Mouse (Mus musculus) brain, adult 2 months (tissue): ENCODE measurements around the gene Ffar4.

Source experiments
- DNase-seq: peaks from one replicate; pipeline ENCODE4 v3.0.0; 2011; ENCODE audit warnings: low read depth, low spot score

Gene Ffar4

GRCm38 (mm10) chr19:38096858-38097758 lies at the start of gene Ffar4:
Gene Ffar4 (plus strand): TSS chr19:38097071.
- DNase-seq, result peak; percentile 2

GRCm38 (mm10) chr19:38049686-38050085 lies 47.2 kb upstream of the Ffar4 start:
- DNase-seq, result no peak

- peak; percentile 77 for DNase-seq
These were observed 43.4 kb upstream of the Ffar4 start for GRCm38 (mm10) chr19:38053227-38054041.

GRCm38 (mm10) chr19:38054149-38054719 lies 42.6 kb upstream of the Ffar4 start:
- DNase-seq, result no peak

- DNase-seq, result peak; percentile 99
These were observed 42.1 kb upstream of the Ffar4 start, which contains the start of gene Cep55 for GRCm38 (mm10) chr19:38054720-38055192. Gene Cep55 (plus strand): TSS chr19:38055011.

GRCm38 (mm10) chr19:38055798-38056197 lies 41.1 kb upstream of the Ffar4 start:
- DNase-seq, result no peak

GRCm38 (mm10) chr19:38056276-38056675 lies 40.6 kb upstream of the Ffar4 start:
- no peak for DNase-seq

- no peak for DNase-seq
These were observed 39.9 kb upstream of the Ffar4 start for GRCm38 (mm10) chr19:38056931-38057330.

GRCm38 (mm10) chr19:38063201-38063600 lies 33.7 kb upstream of the Ffar4 start:
- DNase-seq, result no peak

GRCm38 (mm10) chr19:38064051-38064450 lies 32.8 kb upstream of the Ffar4 start:
- no peak for DNase-seq

- no peak for DNase-seq
These were observed 23.6 kb upstream of the Ffar4 start for GRCm38 (mm10) chr19:38073226-38073625.

GRCm38 (mm10) chr19:38075051-38075450 lies 21.8 kb upstream of the Ffar4 start:
- no peak for DNase-seq

GRCm38 (mm10) chr19:38076251-38076650 lies 20.6 kb upstream of the Ffar4 start:
- peak; percentile 14 for DNase-seq

- DNase-seq, result peak; percentile 11
These were observed 18.9 kb upstream of the Ffar4 start for GRCm38 (mm10) chr19:38077851-38078540.

- DNase-seq, result no peak
These were observed 15.5 kb upstream of the Ffar4 start for GRCm38 (mm10) chr19:38081361-38081760.

- DNase-seq, result no peak
These were observed 13.8 kb upstream of the Ffar4 start for GRCm38 (mm10) chr19:38082931-38083525.

GRCm38 (mm10) chr19:38085841-38086240 lies 11.0 kb upstream of the Ffar4 start:
- no peak for DNase-seq

GRCm38 (mm10) chr19:38086948-38087551 lies 9.8 kb upstream of the Ffar4 start:
- DNase-seq, result peak; percentile 63

GRCm38 (mm10) chr19:38089358-38089757 lies 7.5 kb upstream of the Ffar4 start:
- no peak for DNase-seq

- DNase-seq, result no peak
These were observed 5.3 kb upstream of the Ffar4 start for GRCm38 (mm10) chr19:38091512-38091985.
